Mouse (Mus musculus) liver, adult (tissue): ENCODE results near the gene Ptcra.

ENCODE experiments used
- GATA4 ChIP-seq: IDR thresholded peaks from 2 replicates; pipeline ENCODE4 v1.6.1; 2014; ENCODE audit warnings: mild to moderate bottlenecking, low read length; ENCODE audit not compliant: insufficient replicate concordance

Gene Ptcra

DNA sequence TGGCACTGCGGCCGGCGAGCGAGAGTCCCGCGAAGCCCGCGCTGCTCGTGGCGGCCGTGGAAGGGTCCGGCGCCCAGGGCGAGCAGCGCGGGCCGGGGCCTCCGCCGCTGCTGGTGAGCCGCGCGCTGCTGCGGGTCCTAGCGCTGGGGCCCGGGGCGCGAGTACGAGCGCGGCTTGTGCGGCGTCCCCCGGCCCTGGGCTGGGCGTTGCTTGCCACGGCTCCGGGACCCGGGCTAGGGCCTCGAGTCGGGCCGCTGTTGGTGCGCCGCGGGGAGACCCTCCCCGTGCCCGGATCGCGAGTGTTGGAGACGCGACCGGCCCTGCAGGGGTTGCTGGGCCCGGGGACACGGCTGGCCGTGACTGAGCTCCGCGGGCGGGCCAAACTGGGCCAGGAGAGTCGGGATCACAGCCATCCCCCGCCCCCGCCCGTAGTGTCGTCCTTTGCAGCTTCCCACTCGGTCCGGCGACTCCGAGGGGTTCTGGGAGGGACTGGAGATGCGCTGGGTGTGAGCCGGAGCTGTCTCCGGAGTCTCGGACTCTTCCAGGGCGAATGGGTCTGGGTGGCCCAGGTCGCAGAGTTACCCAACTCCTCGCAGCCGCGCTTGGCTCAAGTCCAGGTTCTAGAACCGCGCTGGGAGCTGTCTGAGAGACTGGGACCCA is 51.8 kb downstream of the Ptcra start:
- TF ChIP-seq GATA4: no peak

DNA sequence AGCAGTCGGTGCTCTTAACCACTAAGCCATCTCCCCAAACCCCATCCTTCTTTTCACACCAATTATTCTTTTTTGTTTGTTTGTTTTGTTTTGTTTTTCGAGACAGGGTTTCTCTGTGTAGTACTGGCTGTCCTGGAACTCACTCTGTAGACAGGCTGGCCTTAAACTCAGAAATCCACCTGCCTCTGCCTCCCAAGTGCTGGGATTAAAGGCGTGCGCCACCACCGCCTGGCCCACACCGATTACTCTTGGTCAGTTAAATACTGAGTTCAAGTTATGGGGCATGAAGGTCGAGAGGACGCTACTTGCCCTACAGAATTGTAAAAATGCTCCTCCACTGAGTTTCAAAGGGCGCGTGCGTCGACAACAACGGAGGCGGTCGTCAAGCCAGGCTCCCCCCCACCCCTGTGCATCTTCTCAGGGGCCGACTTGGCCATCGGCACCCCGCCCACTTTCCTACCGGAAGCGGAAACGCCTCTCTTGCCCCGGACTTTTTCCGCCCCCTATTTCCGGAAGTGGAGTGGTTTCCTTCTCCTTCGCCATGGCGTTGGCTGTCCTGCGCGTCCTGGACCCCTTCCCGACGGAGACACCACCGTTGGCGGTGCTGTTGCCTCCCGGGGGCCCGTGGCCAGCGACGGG is 52.4 kb downstream of the Ptcra start, which contains the start of gene Pex6:
TSS of gene Pex6 (plus strand) at position 505 of the 639 bp plus-strand sequence.
- TF ChIP-seq GATA4: no peak; the same call in 1 of the 2 replicates

DNA sequence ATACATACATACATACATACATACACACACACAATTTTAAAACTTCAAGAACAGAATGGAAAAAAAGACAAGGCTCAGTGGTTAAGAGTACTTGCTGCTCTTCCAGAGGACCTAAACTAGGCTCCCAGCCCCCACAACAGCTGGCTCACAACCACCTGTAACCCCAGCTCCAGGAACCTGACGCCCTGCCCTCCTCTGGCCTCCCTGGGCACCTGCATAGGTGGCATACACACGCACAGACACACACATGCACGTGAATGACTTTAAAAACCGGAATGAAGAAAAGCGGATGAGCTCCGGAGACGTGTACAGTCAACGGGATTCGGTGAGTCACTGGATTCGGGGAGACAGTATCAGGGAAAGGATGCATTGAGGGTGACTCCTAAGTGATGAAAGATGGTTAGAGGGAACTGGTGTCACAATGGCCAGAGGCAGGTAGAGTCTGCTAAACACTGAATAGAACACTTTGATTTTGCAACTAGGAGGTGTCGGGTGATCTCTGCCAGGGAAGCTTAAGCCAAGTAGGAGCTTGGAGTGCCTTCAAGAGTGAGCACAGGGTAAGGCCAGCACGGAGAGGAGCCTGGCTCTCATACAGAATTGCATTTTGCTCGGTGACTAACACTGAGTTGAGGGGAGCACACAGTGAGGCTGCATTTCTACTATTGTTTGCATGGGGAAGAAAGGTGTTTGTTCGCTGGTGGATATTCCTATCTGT is 57.0 kb downstream of the Ptcra start:
- no peak for TF ChIP-seq GATA4
